Mouse (Mus musculus): ENCODE data around the gene Katna1.

Gene Katna1

GRCm38 (mm10) chr10:7779751-7780237 lies 54.0 kb downstream of the Katna1 start:
- CTCF ChIA-PET, result no interaction called here

DNA sequence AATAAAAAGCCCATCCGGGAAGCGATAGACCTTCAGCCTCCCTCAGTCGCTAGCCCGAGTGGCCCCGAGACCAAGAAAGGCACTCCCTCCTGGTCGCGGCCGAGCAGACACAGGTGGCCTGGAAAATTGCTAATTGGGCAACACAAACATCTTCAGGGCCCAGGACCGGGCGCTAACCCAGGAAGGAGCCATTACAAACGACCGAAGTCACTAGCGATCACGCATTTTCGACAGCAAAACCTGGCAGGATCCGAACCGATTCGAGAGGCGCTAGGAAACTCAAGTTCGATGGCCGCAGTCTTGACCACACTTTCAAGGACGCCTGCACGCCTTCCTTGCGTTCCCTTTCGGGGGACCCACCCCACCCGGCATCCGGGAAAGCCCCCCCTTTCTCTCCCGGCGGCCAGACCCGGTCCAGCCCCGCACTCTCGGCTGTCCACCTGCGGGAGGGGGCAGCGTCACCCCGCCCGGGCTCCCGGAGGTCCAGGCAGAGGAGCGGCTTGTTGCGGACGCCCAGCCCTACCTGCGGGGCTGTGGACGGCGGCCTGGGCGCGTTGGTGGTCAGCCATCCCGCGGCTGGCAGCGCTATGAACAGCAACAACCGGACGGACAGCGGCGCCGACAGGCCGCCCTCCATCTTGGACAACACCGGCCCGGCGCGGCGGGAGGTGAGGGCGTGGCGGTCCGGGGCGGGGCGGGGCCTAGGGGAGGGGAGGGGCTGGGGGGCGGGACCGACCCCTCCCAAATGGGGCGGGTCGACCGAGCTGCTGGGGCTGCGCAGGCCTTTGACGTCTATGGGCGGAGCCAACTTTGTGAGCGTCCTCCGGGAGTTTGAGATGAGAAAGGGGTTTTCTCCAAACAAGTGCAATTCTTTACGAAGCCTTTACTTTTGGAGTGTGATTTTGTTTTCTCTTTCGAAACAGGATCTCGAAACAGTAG lies 54.7 kb downstream of the Katna1 start:
- CTCF ChIA-PET, result interaction anchor here (0.6 kb wide), 1 partner anchor 22 kb away, joined by 6 read pairs; no protein-coding TSS in a partner anchor

- CTCF ChIA-PET, result interaction anchor here (0.6 kb wide), 1 partner anchor 22 kb away, joined by 6 read pairs; no protein-coding TSS in a partner anchor
Observed at GRCm38 (mm10) chr10:7781214-7781613, 55.4 kb downstream of the Katna1 start.

- CTCF ChIA-PET, result no interaction called here
Observed at GRCm38 (mm10) chr10:7787319-7787718, 61.5 kb downstream of the Katna1 start.

GRCm38 (mm10) chr10:7792254-7792750 lies 66.5 kb downstream of the Katna1 start:
- CTCF ChIA-PET, result interaction anchor here (0.7 kb wide), 1 partner anchor 62 kb away, joined by 3 read pairs; no protein-coding TSS in a partner anchor

DNA sequence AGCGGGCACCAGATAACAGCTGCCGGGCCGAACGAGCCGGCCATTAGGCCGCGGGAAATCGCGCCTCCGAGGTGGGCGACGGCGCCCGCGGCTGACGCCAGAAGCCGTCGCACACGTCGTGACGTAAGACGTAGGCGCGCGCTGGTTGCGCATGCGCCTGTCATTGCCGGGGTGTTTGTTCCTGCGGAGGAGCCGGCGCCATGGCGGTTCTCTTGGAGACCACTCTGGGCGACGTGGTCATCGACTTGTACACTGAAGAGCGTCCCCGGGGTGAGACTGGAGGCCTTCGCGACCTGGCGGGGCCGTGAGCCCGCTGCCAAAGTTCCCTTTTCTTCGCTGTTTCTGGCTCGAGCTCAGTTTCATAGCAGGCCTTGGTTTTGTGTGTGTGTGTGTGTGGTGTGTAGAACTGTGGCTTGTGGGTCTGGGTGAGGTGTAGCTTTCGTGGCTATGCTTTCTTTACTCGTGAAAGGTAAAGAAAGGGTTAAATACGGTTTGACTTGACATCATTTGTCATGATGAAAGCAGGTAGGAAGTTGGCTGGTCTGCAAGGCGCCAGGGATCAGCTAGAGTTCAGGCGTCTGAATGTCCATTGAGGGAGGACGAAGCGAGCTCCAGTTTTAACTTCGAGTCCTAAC lies 67.1 kb downstream of the Katna1 start, which contains the start of the genes Ginm1 and Ppil4:
Ginm1 (minus strand) TSS at position 74 of the 635 bp plus-strand sequence.
Ppil4 (plus strand) TSS at position 141 of the 635 bp plus-strand sequence.
- CTCF ChIA-PET, result interaction anchor here (0.6 to 0.7 kb wide), 2 partner anchors 62 to 307 kb away, joined by 3 to 4 read pairs; no protein-coding TSS in a partner anchor

GRCm38 (mm10) chr10:7801258-7801657 lies 75.5 kb downstream of the Katna1 start:
- CTCF ChIA-PET, result no interaction called here

DNA sequence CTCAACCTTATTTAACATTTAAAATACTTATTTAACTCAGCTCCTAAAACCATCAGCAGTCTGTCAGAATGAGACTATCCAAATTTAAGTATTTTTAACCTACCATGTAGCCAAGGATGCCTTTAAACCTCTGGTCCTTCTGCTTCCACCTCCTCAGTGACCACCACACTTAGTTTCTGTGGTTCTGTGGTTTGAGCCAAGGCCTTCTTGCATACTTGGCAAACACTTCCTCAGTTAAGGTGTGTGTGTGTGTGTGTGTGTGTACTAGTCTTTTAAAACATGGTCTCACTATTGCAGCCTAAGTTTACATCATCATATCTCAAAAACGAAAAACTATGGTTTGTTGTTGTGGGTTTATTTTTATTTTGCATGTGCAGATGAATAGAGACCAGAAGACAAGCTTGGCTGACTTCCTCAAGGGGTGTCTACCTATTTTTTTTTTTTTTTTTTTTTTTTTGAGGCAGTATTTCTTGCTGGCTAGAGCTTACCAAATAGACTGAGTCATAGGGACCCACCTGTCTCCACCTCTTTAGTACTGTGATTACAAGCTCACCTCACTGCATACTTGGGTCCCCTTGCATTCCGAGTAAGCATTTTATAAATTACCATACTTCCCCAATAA lies 76.8 kb downstream of the Katna1 start:
- CTCF ChIA-PET, result interaction anchor here (0.5 kb wide), 1 partner anchor 345 kb away, joined by 6 read pairs; no protein-coding TSS in a partner anchor

GRCm38 (mm10) chr10:7809937-7810336 lies 84.1 kb downstream of the Katna1 start:
- CTCF ChIA-PET, result interaction anchor here (0.8 kb wide), 1 partner anchor 387 kb away, joined by 3 read pairs; no protein-coding TSS in a partner anchor
